Mouse (Mus musculus) kidney, adult 9 months (tissue): ENCODE measurements around the gene Acbd3.

Experiments
- DNase-seq: peaks from one replicate; pipeline ENCODE4 v3.0.0; 2022

The Acbd3 gene

GRCm38 (mm10) chr1:180762679-180763078, 36.8 kb downstream of the Acbd3 start:
- DNase-seq: no peak

GRCm38 (mm10) chr1:180763307-180763706, 37.5 kb downstream of the Acbd3 start:
- no peak for DNase-seq

GRCm38 (mm10) chr1:180763828-180764227, 38.0 kb downstream of the Acbd3 start:
- DNase-seq: peak; percentile 93

GRCm38 (mm10) chr1:180765393-180765792, 39.5 kb downstream of the Acbd3 start:
- DNase-seq: no peak

- no peak for DNase-seq
Measured at GRCm38 (mm10) chr1:180766557-180766956, 40.7 kb downstream of the Acbd3 start.

- DNase-seq: no peak
Measured at GRCm38 (mm10) chr1:180767541-180768333, 41.9 kb downstream of the Acbd3 start.

GRCm38 (mm10) chr1:180768334-180769168, 42.7 kb downstream of the Acbd3 start:
- peak; percentile 78 for DNase-seq

GRCm38 (mm10) chr1:180771306-180771705, 45.5 kb downstream of the Acbd3 start:
- no peak for DNase-seq

- DNase-seq: no peak
Measured at GRCm38 (mm10) chr1:180771722-180772121, 45.9 kb downstream of the Acbd3 start.

- no peak for DNase-seq
Measured at GRCm38 (mm10) chr1:180772291-180772690, 46.4 kb downstream of the Acbd3 start.

GRCm38 (mm10) chr1:180774664-180775063, 48.8 kb downstream of the Acbd3 start:
- no peak for DNase-seq

- no peak for DNase-seq
Measured at GRCm38 (mm10) chr1:180775317-180775716, 49.5 kb downstream of the Acbd3 start.

- DNase-seq: no peak
Measured at GRCm38 (mm10) chr1:180775849-180776493, 50.1 kb downstream of the Acbd3 start.

GRCm38 (mm10) chr1:180776494-180776893, 50.7 kb downstream of the Acbd3 start:
- DNase-seq: no peak

- DNase-seq: no peak
Measured at GRCm38 (mm10) chr1:180777289-180777659, 51.4 kb downstream of the Acbd3 start.

- peak; percentile 92 for DNase-seq
Measured at GRCm38 (mm10) chr1:180777660-180778402, 52.0 kb downstream of the Acbd3 start.

- no peak for DNase-seq
Measured at GRCm38 (mm10) chr1:180778403-180778754, 52.5 kb downstream of the Acbd3 start.

GRCm38 (mm10) chr1:180778941-180779340, 53.1 kb downstream of the Acbd3 start:
- DNase-seq: no peak

GRCm38 (mm10) chr1:180780291-180780690, 54.4 kb downstream of the Acbd3 start:
- DNase-seq: peak; percentile 53

- DNase-seq: peak; percentile 77
Measured at GRCm38 (mm10) chr1:180781250-180781649, 55.4 kb downstream of the Acbd3 start.

- peak; percentile 74 for DNase-seq
Measured at GRCm38 (mm10) chr1:180782906-180783579, 57.2 kb downstream of the Acbd3 start.

- no peak for DNase-seq
Measured at GRCm38 (mm10) chr1:180783580-180783928, 57.7 kb downstream of the Acbd3 start.
